Mouse (Mus musculus) midbrain, embryonic 13.5 days (tissue): ENCODE measurements around the gene Chtop. TPM values are rescaled to one million over a fixed set of nuclear protein-coding genes. Genes with fewer than 3 reads are reported as not detected.

Source experiments
- ATAC-seq: fragments of 200-750 bp; cut with Nextera tagmentation; 2 replicates; pipeline ENCODE4 v1.8.0; 2017; ENCODE audit warnings: mild to moderate bottlenecking, moderate TSS enrichment, moderate library complexity
- H3K27ac ChIP-seq: fragments of 300-500 bp; sonication (generic); 2 replicates; pipeline ENCODE4 v1.5.1; 2015; ENCODE audit warnings: inconsistent platforms, mild to moderate bottlenecking, moderate library complexity
- H3K27me3 ChIP-seq: fragments of 300-500 bp; sonication (generic); 2 replicates; pipeline ENCODE4 v1.6.1; 2015; ENCODE audit warnings: mild to moderate bottlenecking, inconsistent platforms
- H3K36me3 ChIP-seq: fragments of 300-500 bp; sonication (generic); 2 replicates; pipeline ENCODE4 v1.6.1; 2015; ENCODE audit warnings: mild to moderate bottlenecking, inconsistent platforms
- H3K4me1 ChIP-seq: fragments of 300-500 bp; sonication (generic); replicated peaks from 2 replicates; pipeline ENCODE4 v1.6.1; 2015; ENCODE audit warnings: inconsistent platforms
- H3K4me2 ChIP-seq: fragments of 300-500 bp; sonication (generic); replicated peaks from 2 replicates; pipeline ENCODE4 v1.6.1; 2015; ENCODE audit warnings: moderate library complexity, mild to moderate bottlenecking, inconsistent platforms
- H3K4me3 ChIP-seq: fragments of 300-500 bp; sonication (generic); replicated peaks from 2 replicates; pipeline ENCODE4 v1.5.1; 2015; ENCODE audit warnings: mild to moderate bottlenecking, inconsistent platforms
- H3K9ac ChIP-seq: fragments of 300-500 bp; sonication (generic); replicated peaks from 2 replicates; pipeline ENCODE4 v1.6.1; 2015; ENCODE audit warnings: mild to moderate bottlenecking, inconsistent platforms
- H3K9me3 ChIP-seq: fragments of 300-500 bp; sonication (generic); 2 replicates; pipeline ENCODE4 v1.6.1; 2016; ENCODE audit warnings: mild to moderate bottlenecking, inconsistent platforms
- WGBS: fragments of 180-500 bp; shearing (Covaris S2); methylation state at CpG from one replicate; pipeline ENCODE4 v1.1.7; 2015; 5-methylcytosine and 5-hydroxymethylcytosine counted together
- polyA plus RNA-seq: library from polyadenylated mRNA; unstranded; fragments of >200 nt; fragmentation: Nextera tagmentation; extraction: Ambion mirVana; gene quantifications from 2 replicates; pipeline ENCODE4 v1.2.1, GENCODE M21; 2015

The Chtop gene
- polyA plus RNA-seq, 1 experiment from 2014 or later, result 212 TPM

DNA sequence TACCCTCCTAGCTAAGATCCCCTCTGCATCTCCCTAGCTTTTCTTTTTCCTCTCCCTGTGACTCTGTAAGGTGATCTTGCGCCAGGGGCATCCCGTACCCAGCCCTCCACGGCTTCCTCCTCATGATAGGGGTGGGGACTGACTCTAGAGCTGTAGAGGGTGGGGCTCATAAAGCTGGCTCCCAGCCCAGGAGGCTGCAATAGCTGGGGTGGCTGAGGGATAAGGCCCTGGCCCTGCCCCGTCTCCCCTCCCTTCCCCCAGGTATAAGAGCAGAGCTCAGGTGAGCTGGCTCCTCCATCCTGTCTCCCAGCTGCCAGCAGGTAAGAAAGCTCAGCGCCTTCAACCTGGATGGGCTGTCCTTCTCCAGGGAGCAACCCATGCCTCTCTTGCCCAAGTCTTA is 17.3 kb upstream of the Chtop start, which contains the start of gene S100a14:
TSS of gene S100a14 (plus strand) at position 277 of the 400 bp plus-strand sequence.
- H3K9ac ChIP-seq, result no peak within 1 kb of the TSS
- H3K36me3 ChIP-seq, result no peaks in the 10 kb centered on the region
- ATAC-seq, result no peak
- H3K9me3 ChIP-seq, result no peaks in the 10 kb centered on the region
- H3K4me2 ChIP-seq, result no peak within 1 kb of the TSS
- 75% methylated on average over 5 of the region's 5 CpGs for WGBS
- H3K4me1 ChIP-seq, result no peaks in the 10 kb centered on the region
- H3K27me3 ChIP-seq, result no peaks in the 10 kb centered on the region
- no peak within 1 kb of the TSS for H3K27ac ChIP-seq
- no peak within 1 kb of the TSS for H3K4me3 ChIP-seq

GRCm38 (mm10) chr3:90526076-90526475 is 16.8 kb upstream of the Chtop start:
- Histone ChIP-seq H3K27ac (no peak overlapping the region), H3K4me2 (no peak overlapping the region), H3K9ac (no peak overlapping the region), H3K36me3 (no peaks in the 10 kb centered on the region), H3K4me1 (no peaks in the 10 kb centered on the region), H3K4me3 (no peak overlapping the region), H3K9me3 (no peaks in the 10 kb centered on the region), H3K27me3 (no peaks in the 10 kb centered on the region)
- WGBS, result 76% methylated on average over 2 of the region's 2 CpGs
- no peak for ATAC-seq

DNA sequence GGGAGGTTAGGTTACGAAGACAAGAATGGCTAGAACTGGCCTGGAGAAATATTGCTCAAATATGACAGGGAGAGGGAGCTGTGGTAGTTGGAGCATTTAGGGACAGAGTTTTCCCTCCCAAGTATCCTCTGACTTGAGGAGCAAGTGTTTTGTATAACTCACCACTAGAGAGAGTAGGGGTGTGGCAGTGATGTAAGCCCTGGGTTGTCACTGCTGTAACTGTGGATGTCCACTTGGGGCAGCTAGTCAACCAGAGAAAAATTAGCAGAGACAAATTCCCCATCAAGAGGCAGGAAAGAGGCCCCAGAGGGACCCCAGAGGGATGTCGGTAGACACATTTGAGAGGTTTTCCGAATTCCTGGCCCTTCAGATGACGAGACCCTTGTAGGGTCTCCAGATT is 16.1 kb upstream of the Chtop start:
- Histone ChIP-seq H3K4me3 (no peak overlapping the region), H3K9ac (no peak overlapping the region), H3K9me3 (no peaks in the 10 kb centered on the region), H3K4me1 (no peaks in the 10 kb centered on the region), H3K27ac (no peak overlapping the region), H3K36me3 (no peaks in the 10 kb centered on the region), H3K27me3 (0 out of 2 replicates have a peak, but pooled peaks cover 3% of the 10 kb centered on the region), H3K4me2 (no peak overlapping the region)
- no peak for ATAC-seq
- WGBS, result 66% methylated on average over 4 of the region's 4 CpGs

- Histone ChIP-seq H3K4me2 (no peak overlapping the region), H3K36me3 (no peaks in the 10 kb centered on the region), H3K4me3 (no peak overlapping the region), H3K9me3 (no peaks in the 10 kb centered on the region), H3K27ac (no peak overlapping the region), H3K9ac (no peak overlapping the region), H3K27me3 (peaks cover 43% of the 10 kb centered on the region), H3K4me1 (peaks cover 16% of the 10 kb centered on the region)
- 90% methylated on average over 4 of the region's 4 CpGs for WGBS
- ATAC-seq, result no peak
Measured at GRCm38 (mm10) chr3:90517711-90518110, 8.4 kb upstream of the Chtop start.

GRCm38 (mm10) chr3:90515789-90516188 is 6.5 kb upstream of the Chtop start:
- no peak for ATAC-seq
- peaks cover 58% of the 10 kb centered on the region for H3K27me3 ChIP-seq
- no peaks in the 10 kb centered on the region for H3K9me3 ChIP-seq
- 0 out of 2 replicates have a peak overlapping the region, but pooled peaks have one; percentile 60 for H3K4me2 ChIP-seq
- H3K9ac ChIP-seq, result no peak overlapping the region
- 91% methylated on average over 4 of the region's 4 CpGs for WGBS
- H3K36me3 ChIP-seq, result no peaks in the 10 kb centered on the region
- H3K4me1 ChIP-seq, result peaks cover 16% of the 10 kb centered on the region
- H3K4me3 ChIP-seq, result no peak overlapping the region
- no peak overlapping the region for H3K27ac ChIP-seq

- WGBS, result 54% methylated on average over 1 of the region's 1 CpGs
- peak overlapping the region; percentile 39; the same call in 1 of the 2 replicates for H3K9ac ChIP-seq
Measured at GRCm38 (mm10) chr3:90515242-90515641, 5.9 kb upstream of the Chtop start.

DNA sequence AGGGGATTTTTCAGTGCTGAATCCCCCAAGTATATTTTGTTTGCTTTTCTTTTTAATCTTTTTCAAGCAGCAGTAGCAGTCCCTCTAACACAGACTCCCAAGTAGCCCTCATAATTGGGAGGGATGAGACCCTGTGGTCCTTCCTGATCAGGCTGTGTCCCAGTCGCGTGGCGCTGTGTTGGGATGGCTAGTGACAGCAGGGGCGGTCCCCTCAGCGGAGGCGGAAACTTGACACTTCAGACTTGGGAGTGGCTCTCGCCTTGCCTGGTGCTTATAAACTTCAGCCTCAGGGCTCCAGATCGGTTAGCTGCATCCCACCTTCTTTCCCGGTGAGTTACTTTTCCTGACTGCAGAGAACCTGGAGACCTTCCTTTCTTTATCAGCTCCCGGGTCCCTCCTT is 5.4 kb upstream of the Chtop start:
- Histone ChIP-seq H3K36me3 (no peaks in the 10 kb centered on the region), H3K4me3 (peak overlapping the region; percentile 34), H3K9ac (peak overlapping the region; percentile 39), H3K9me3 (no peaks in the 10 kb centered on the region), H3K27ac (no peak overlapping the region), H3K4me1 (peaks cover 16% of the 10 kb centered on the region), H3K27me3 (peaks cover 52% of the 10 kb centered on the region), H3K4me2 (peak overlapping the region; percentile 60)
- ATAC-seq, result peak; percentile 61
- under 1% methylated on average over 10 of the region's 10 CpGs for WGBS

More at GRCm38 (mm10) chr3:90515242-90515641, 5.9 kb upstream of the Chtop start:
- Histone ChIP-seq H3K4me2 (peak overlapping the region; percentile 60), H3K4me3 (peak overlapping the region; percentile 34), H3K27ac (no peak overlapping the region), H3K27me3 (peaks cover 53% of the 10 kb centered on the region), H3K4me1 (peaks cover 16% of the 10 kb centered on the region), H3K36me3 (no peaks in the 10 kb centered on the region), H3K9me3 (no peaks in the 10 kb centered on the region)
- ATAC-seq, result no peak

GRCm38 (mm10) chr3:90513796-90514590 is 4.7 kb upstream of the Chtop start, which contains the start of the genes S100a1 and S100a13:
Gene S100a1, minus strand, starts transcription at chr3:90514392.
Gene S100a13, plus strand, starts transcription at chr3:90514435.
- 5% methylated on average over 25 of the region's 25 CpGs for WGBS
- peaks cover 16% of the 10 kb centered on the region for H3K4me1 ChIP-seq
- no peak for ATAC-seq
- H3K4me2 ChIP-seq, result peak within 1 kb of the TSS; percentile 60
- H3K4me3 ChIP-seq, result peak within 1 kb of the TSS; percentile 34
- H3K27ac ChIP-seq, result no peak within 1 kb of the TSS
- no peaks in the 10 kb centered on the region for H3K9me3 ChIP-seq
- peaks cover 52% of the 10 kb centered on the region for H3K27me3 ChIP-seq
- no peaks in the 10 kb centered on the region for H3K36me3 ChIP-seq
- H3K9ac ChIP-seq, result peak within 1 kb of the TSS; percentile 39

- ATAC-seq, result no peak
- no peaks in the 10 kb centered on the region for H3K9me3 ChIP-seq
- H3K9ac ChIP-seq, result no peak overlapping the region
- H3K4me3 ChIP-seq, result no peak overlapping the region
- no peak overlapping the region for H3K4me2 ChIP-seq
- H3K36me3 ChIP-seq, result no peaks in the 10 kb centered on the region
- H3K4me1 ChIP-seq, result peaks cover 19% of the 10 kb centered on the region
- H3K27me3 ChIP-seq, result peaks cover 52% of the 10 kb centered on the region
- WGBS, result 79% methylated on average over 9 of the region's 9 CpGs
- H3K27ac ChIP-seq, result no peak overlapping the region
Measured at GRCm38 (mm10) chr3:90512948-90513642, 3.8 kb upstream of the Chtop start.

DNA sequence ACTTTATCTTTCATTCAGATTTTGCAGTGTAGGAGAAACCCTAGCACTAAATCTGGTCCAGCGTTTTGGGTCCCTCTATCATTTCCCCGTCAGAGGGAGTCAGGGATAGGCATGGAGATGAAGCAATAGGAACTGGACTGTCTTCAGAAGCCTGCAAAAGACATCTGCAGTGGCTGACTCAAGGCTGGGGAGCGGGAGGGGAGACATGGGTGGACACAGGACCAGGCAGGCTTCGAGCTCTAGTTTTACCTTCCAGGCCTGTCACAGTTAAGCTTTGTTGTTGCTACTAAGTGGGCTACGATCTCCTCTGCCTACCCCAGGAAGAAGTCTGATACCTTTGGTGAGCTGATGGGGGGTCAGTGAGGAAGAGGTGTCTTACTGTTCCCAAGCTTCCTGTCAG is 3.0 kb upstream of the Chtop start:
- Histone ChIP-seq H3K36me3 (peaks cover 4% of the 10 kb centered on the region; the same call in 1 of the 2 replicates), H3K27me3 (peaks cover 52% of the 10 kb centered on the region), H3K9me3 (no peaks in the 10 kb centered on the region), H3K4me1 (peaks cover 27% of the 10 kb centered on the region), H3K27ac (no peak overlapping the region), H3K4me3 (no peak overlapping the region), H3K9ac (no peak overlapping the region), H3K4me2 (no peak overlapping the region)
- WGBS, result 92% methylated on average over 5 of the region's 5 CpGs
- ATAC-seq, result no peak

- peak; percentile 16 for ATAC-seq
- Histone ChIP-seq H3K4me1 (peaks cover 33% of the 10 kb centered on the region), H3K27ac (0 out of 2 replicates have a peak overlapping the region, but pooled peaks have one; percentile 96), H3K27me3 (peaks cover 35% of the 10 kb centered on the region), H3K36me3 (peaks cover 26% of the 10 kb centered on the region), H3K4me3 (peak overlapping the region; percentile 86), H3K9ac (no peak overlapping the region), H3K9me3 (no peaks in the 10 kb centered on the region), H3K4me2 (peak overlapping the region; percentile 77)
- WGBS, result 11% methylated on average over 2 of the region's 2 CpGs
Measured at GRCm38 (mm10) chr3:90509747-90510123, 437 bp upstream of the Chtop start.
